Mouse (Mus musculus): ENCODE results near the gene Slc24a2. TPM values are rescaled to one million over a fixed set of nuclear protein-coding genes. Genes with fewer than 3 reads are reported as not detected.

The Slc24a2 gene
- polyA plus RNA-seq, 1 experiment from 2014 or later, result not detected

- no peaks in the 10 kb centered on the region for H3K4me1 ChIP-seq (ENCODE audit: control insufficient read depth, low read depth, low read length)
- no peak overlapping the region for H3K27ac ChIP-seq (ENCODE audit: low read length)
- WGBS (ENCODE audit: insufficient replicate concordance), result 66% methylated on average over 5 of the region's 5 CpGs
- ATAC-seq (ENCODE audit: low read depth), result no peak
- no peak overlapping the region for H3K9ac ChIP-seq (ENCODE audit: low read depth, low read length)
- no peaks in the 10 kb centered on the region for H3K27me3 ChIP-seq (ENCODE audit: control insufficient read depth, insufficient read depth, low read depth, low read length)
- no peaks in the 10 kb centered on the region for H3K9me3 ChIP-seq (replicated peaks; ENCODE audit: control insufficient read depth, low read length)
- no peak overlapping the region for H3K4me2 ChIP-seq (ENCODE audit: low read depth, low read length)
- no peak overlapping the region for H3K4me3 ChIP-seq (ENCODE audit: low read depth, low read length)
- H3K36me3 ChIP-seq (ENCODE audit: control insufficient read depth, insufficient read depth), result no peaks in the 10 kb centered on the region
Measured at GRCm38 (mm10) chr4:86977272-86977671, 253.0 kb downstream of the Slc24a2 start.

DNA sequence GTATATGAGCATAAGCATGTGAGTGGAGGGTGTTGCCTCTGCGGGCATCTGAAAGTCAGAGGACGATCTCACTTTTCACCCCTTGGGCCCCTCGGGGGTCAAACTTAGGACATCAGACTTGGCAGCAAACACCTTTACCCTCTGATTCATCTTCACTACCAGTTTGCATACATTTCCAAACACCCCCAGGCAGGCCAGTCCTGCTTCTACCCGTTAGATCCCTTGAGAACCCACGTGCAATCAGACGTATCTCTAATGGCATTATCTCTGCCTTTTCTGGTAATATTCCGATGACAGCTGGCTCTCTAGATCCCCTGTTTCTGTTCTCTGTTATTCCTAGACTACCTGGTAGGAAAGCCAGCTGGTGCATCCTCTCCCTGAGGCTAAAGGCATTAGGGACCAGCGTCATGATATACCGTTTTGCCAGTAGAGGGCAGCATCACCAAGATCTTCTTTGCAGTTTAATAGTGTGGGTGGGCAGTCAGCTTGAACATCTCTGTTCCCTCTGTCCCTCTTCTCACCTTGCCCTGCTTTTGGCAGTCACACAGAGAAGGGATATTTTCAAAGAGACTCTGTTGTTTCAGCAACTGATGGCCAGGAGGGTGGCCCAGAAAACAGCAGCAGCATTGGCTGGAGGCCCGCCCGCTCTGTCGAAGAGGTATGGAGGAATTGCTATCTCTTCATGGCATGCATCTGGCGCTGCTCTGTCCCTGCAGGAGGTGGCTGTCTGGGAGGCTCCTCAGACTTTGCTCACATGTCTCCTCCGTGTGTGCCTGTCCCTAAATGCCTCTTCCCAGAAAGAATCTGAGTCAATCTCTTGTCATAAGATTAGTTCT, 272.5 kb downstream of the Slc24a2 start:
- 36% methylated on average over 14 of the region's 14 CpGs for WGBS (ENCODE audit: insufficient replicate concordance)
- H3K27ac ChIP-seq (ENCODE audit: low read length), result no peak overlapping the region
- H3K36me3 ChIP-seq (ENCODE audit: control insufficient read depth, insufficient read depth), result no peaks in the 10 kb centered on the region
- H3K4me3 ChIP-seq (ENCODE audit: low read depth, low read length), result no peak overlapping the region
- ATAC-seq (ENCODE audit: low read depth), result no peak
- no peaks in the 10 kb centered on the region for H3K27me3 ChIP-seq (ENCODE audit: control insufficient read depth, insufficient read depth, low read depth, low read length)
- no peaks in the 10 kb centered on the region for H3K9me3 ChIP-seq (replicated peaks; ENCODE audit: control insufficient read depth, low read length)
- no peak overlapping the region for H3K9ac ChIP-seq (ENCODE audit: low read depth, low read length)
- H3K4me1 ChIP-seq (ENCODE audit: control insufficient read depth, low read depth, low read length), result no peaks in the 10 kb centered on the region
- no peak overlapping the region for H3K4me2 ChIP-seq (ENCODE audit: low read depth, low read length)

DNA sequence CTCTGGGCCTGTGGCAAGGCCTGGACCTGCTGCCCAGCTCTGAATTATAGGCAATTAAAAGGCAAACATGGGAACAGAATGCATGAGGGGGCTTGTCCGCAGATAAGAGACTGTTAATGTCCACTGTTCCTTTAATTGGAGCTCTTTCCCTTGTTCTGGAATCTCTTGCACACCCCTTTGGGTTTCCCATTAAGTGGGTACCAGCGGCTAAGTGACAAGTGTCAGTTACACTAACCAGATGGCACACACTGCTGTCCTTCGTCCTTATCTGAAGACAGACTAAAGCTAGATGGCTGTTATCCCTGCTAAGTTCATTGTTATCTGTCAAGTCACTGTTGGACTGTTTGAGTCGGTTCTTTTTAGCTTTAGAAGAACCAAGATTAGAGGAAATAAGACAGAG, 274.8 kb downstream of the Slc24a2 start:
- WGBS (ENCODE audit: insufficient replicate concordance), result 32% methylated on average over 4 of the region's 4 CpGs
- H3K27me3 ChIP-seq (ENCODE audit: control insufficient read depth, insufficient read depth, low read depth, low read length), result no peaks in the 10 kb centered on the region
- H3K4me1 ChIP-seq (ENCODE audit: control insufficient read depth, low read depth, low read length), result no peaks in the 10 kb centered on the region
- H3K9ac ChIP-seq (ENCODE audit: low read depth, low read length), result no peak overlapping the region
- no peak overlapping the region for H3K27ac ChIP-seq (ENCODE audit: low read length)
- H3K4me2 ChIP-seq (ENCODE audit: low read depth, low read length), result no peak overlapping the region
- no peaks in the 10 kb centered on the region for H3K9me3 ChIP-seq (replicated peaks; ENCODE audit: control insufficient read depth, low read length)
- ATAC-seq (ENCODE audit: low read depth), result no peak
- no peaks in the 10 kb centered on the region for H3K36me3 ChIP-seq (ENCODE audit: control insufficient read depth, insufficient read depth)
- H3K4me3 ChIP-seq (ENCODE audit: low read depth, low read length), result no peak overlapping the region

- Histone ChIP-seq H3K9ac (ENCODE audit: low read depth, low read length) (no peak overlapping the region), H3K27ac (ENCODE audit: low read length) (no peak overlapping the region), H3K4me1 (ENCODE audit: control insufficient read depth, low read depth, low read length) (no peaks in the 10 kb centered on the region), H3K9me3 (replicated peaks; ENCODE audit: control insufficient read depth, low read length) (no peaks in the 10 kb centered on the region), H3K36me3 (ENCODE audit: control insufficient read depth, insufficient read depth) (no peaks in the 10 kb centered on the region), H3K4me3 (ENCODE audit: low read depth, low read length) (no peak overlapping the region), H3K4me2 (ENCODE audit: low read depth, low read length) (no peak overlapping the region), H3K27me3 (ENCODE audit: control insufficient read depth, insufficient read depth, low read depth, low read length) (no peaks in the 10 kb centered on the region)
- no peak for ATAC-seq (ENCODE audit: low read depth)
- 52% methylated on average over 5 of the region's 5 CpGs for WGBS (ENCODE audit: insufficient replicate concordance)
Measured at GRCm38 (mm10) chr4:86953519-86953918, 276.8 kb downstream of the Slc24a2 start.

DNA sequence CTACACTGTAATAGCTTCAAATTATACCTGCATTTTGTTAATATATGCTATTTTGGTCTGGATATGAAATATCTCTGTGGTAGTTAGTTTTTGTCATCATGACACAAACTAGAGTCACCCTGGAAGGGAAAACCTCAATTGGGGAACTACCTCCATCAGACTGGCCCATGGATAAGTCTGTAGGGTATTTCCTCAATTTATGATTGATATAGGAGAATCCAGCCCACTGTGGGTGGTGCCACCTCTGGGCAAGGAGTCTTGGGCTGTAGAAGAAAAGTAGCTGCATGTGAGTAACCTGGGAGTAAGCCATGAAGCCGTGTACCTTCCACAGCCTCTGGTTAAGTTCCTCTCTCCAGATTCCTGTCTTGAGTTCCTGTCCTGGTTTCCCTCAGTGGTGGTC, 281.5 kb downstream of the Slc24a2 start:
- Histone ChIP-seq H3K4me2 (ENCODE audit: low read depth, low read length) (no peak overlapping the region), H3K4me3 (ENCODE audit: low read depth, low read length) (no peak overlapping the region), H3K27ac (ENCODE audit: low read length) (no peak overlapping the region), H3K9me3 (replicated peaks; ENCODE audit: control insufficient read depth, low read length) (no peaks in the 10 kb centered on the region), H3K27me3 (ENCODE audit: control insufficient read depth, insufficient read depth, low read depth, low read length) (no peaks in the 10 kb centered on the region), H3K9ac (ENCODE audit: low read depth, low read length) (no peak overlapping the region), H3K36me3 (ENCODE audit: control insufficient read depth, insufficient read depth) (no peaks in the 10 kb centered on the region), H3K4me1 (ENCODE audit: control insufficient read depth, low read depth, low read length) (no peaks in the 10 kb centered on the region)
- WGBS (ENCODE audit: insufficient replicate concordance), result 60% methylated on average over 1 of the region's 1 CpGs
- ATAC-seq (ENCODE audit: low read depth), result no peak

DNA sequence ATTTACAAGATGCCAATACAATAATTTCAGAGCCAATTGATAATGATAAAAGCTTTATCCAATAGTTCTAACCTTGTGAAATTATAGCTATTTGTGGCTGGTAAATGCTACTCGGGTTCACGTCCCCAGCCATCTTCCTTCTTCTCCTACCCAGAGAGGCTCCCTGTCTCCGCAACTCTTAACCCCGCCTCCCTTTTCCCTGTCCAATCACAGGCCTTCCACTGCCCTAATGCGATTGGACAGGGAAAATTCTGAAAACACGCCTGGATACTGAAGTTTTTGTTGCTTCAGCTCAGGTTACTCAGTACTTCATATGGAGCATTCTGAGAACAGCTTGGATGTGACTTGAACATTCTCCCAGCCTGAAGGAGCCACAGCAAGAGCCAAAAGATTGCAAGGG, 287.0 kb downstream of the Slc24a2 start:
- H3K4me1 ChIP-seq (ENCODE audit: control insufficient read depth, low read depth, low read length), result no peaks in the 10 kb centered on the region
- H3K4me3 ChIP-seq (ENCODE audit: low read depth, low read length), result no peak overlapping the region
- no peaks in the 10 kb centered on the region for H3K27me3 ChIP-seq (ENCODE audit: control insufficient read depth, insufficient read depth, low read depth, low read length)
- H3K9me3 ChIP-seq (replicated peaks; ENCODE audit: control insufficient read depth, low read length), result no peaks in the 10 kb centered on the region
- no peak for ATAC-seq (ENCODE audit: low read depth)
- H3K36me3 ChIP-seq (ENCODE audit: control insufficient read depth, insufficient read depth), result no peaks in the 10 kb centered on the region
- no peak overlapping the region for H3K9ac ChIP-seq (ENCODE audit: low read depth, low read length)
- H3K4me2 ChIP-seq (ENCODE audit: low read depth, low read length), result no peak overlapping the region
- H3K27ac ChIP-seq (ENCODE audit: low read length), result no peak overlapping the region
- WGBS (ENCODE audit: insufficient replicate concordance), result 49% methylated on average over 6 of the region's 6 CpGs

- Histone ChIP-seq H3K27ac (ENCODE audit: low read length) (no peak overlapping the region), H3K4me3 (ENCODE audit: low read depth, low read length) (no peak overlapping the region), H3K9me3 (replicated peaks; ENCODE audit: control insufficient read depth, low read length) (no peaks in the 10 kb centered on the region), H3K9ac (ENCODE audit: low read depth, low read length) (no peak overlapping the region), H3K4me1 (ENCODE audit: control insufficient read depth, low read depth, low read length) (no peaks in the 10 kb centered on the region), H3K36me3 (ENCODE audit: control insufficient read depth, insufficient read depth) (no peaks in the 10 kb centered on the region), H3K4me2 (ENCODE audit: low read depth, low read length) (no peak overlapping the region), H3K27me3 (ENCODE audit: control insufficient read depth, insufficient read depth, low read depth, low read length) (no peaks in the 10 kb centered on the region)
- 61% methylated on average over 6 of the region's 6 CpGs for WGBS (ENCODE audit: insufficient replicate concordance)
- ATAC-seq (ENCODE audit: low read depth), result no peak
Measured at GRCm38 (mm10) chr4:86942656-86943055, 287.6 kb downstream of the Slc24a2 start.

- 36% methylated on average over 3 of the region's 3 CpGs for WGBS (ENCODE audit: insufficient replicate concordance)
- no peak for ATAC-seq (ENCODE audit: low read depth)
Measured at GRCm38 (mm10) chr4:86936706-86937105, 293.6 kb downstream of the Slc24a2 start.

GRCm38 (mm10) chr4:86936217-86936616, 294.1 kb downstream of the Slc24a2 start:
- Histone ChIP-seq H3K4me3 (ENCODE audit: low read depth, low read length) (no peak overlapping the region), H3K4me2 (ENCODE audit: low read depth, low read length) (no peak overlapping the region), H3K9ac (ENCODE audit: low read depth, low read length) (no peak overlapping the region), H3K4me1 (ENCODE audit: control insufficient read depth, low read depth, low read length) (no peaks in the 10 kb centered on the region), H3K27ac (ENCODE audit: low read length) (no peak overlapping the region), H3K9me3 (replicated peaks; ENCODE audit: control insufficient read depth, low read length) (no peaks in the 10 kb centered on the region), H3K27me3 (ENCODE audit: control insufficient read depth, insufficient read depth, low read depth, low read length) (no peaks in the 10 kb centered on the region), H3K36me3 (ENCODE audit: control insufficient read depth, insufficient read depth) (no peaks in the 10 kb centered on the region)
- WGBS (ENCODE audit: insufficient replicate concordance), result 74% methylated on average over 9 of the region's 9 CpGs
- no peak for ATAC-seq (ENCODE audit: low read depth)

More at GRCm38 (mm10) chr4:86936706-86937105, 293.6 kb downstream of the Slc24a2 start:
- Histone ChIP-seq H3K27ac (ENCODE audit: low read length) (no peak overlapping the region), H3K4me2 (ENCODE audit: low read depth, low read length) (no peak overlapping the region), H3K9ac (ENCODE audit: low read depth, low read length) (no peak overlapping the region), H3K36me3 (ENCODE audit: control insufficient read depth, insufficient read depth) (no peaks in the 10 kb centered on the region), H3K9me3 (replicated peaks; ENCODE audit: control insufficient read depth, low read length) (no peaks in the 10 kb centered on the region), H3K4me3 (ENCODE audit: low read depth, low read length) (no peak overlapping the region), H3K27me3 (ENCODE audit: control insufficient read depth, insufficient read depth, low read depth, low read length) (no peaks in the 10 kb centered on the region), H3K4me1 (ENCODE audit: control insufficient read depth, low read depth, low read length) (no peaks in the 10 kb centered on the region)
